Mouse (Mus musculus) midbrain, embryonic 16.5 days (tissue): ENCODE data around the gene Unc119b. TPM values are rescaled to one million over a fixed set of nuclear protein-coding genes. Genes with fewer than 3 reads are reported as not detected.

Experiments used
- ATAC-seq: fragments of 200-750 bp; cut with Nextera tagmentation; 2 replicates; pipeline ENCODE4 v1.8.0; 2017; ENCODE audit warnings: moderate TSS enrichment
- H3K27ac ChIP-seq: fragments of 300-500 bp; sonication (generic); 2 replicates; pipeline ENCODE4 v1.5.1; 2014; ENCODE audit warnings: mild to moderate bottlenecking, low read length, mixed read lengths
- H3K27me3 ChIP-seq: fragments of 300-500 bp; sonication (generic); 2 replicates; pipeline ENCODE4 v1.6.1; 2014; ENCODE audit warnings: low read depth, low read length, mixed read lengths; ENCODE audit not compliant: control insufficient read depth, insufficient read depth
- H3K36me3 ChIP-seq: fragments of 300-500 bp; sonication (generic); 2 replicates; pipeline ENCODE4 v1.6.1; 2014; ENCODE audit warnings: mild to moderate bottlenecking, low read length, moderate library complexity, mixed read lengths; ENCODE audit not compliant: control insufficient read depth, insufficient read depth
- H3K4me1 ChIP-seq: fragments of 300-500 bp; sonication (generic); 2 replicates; pipeline ENCODE4 v1.6.1; 2014; ENCODE audit warnings: mild to moderate bottlenecking, low read length, mixed read lengths; ENCODE audit not compliant: control insufficient read depth, insufficient read depth
- H3K4me2 ChIP-seq: fragments of 300-500 bp; sonication (generic); 2 replicates; pipeline ENCODE4 v1.6.1; 2014; ENCODE audit warnings: mild to moderate bottlenecking, low read length, mixed read lengths
- H3K4me3 ChIP-seq: fragments of 300-500 bp; sonication (generic); 2 replicates; pipeline ENCODE4 v1.5.1; 2014; ENCODE audit warnings: low read depth, mild to moderate bottlenecking, low read length, moderate library complexity, mixed read lengths
- H3K9ac ChIP-seq: fragments of 300-500 bp; sonication (generic); 2 replicates; pipeline ENCODE4 v1.6.1; 2014; ENCODE audit warnings: low read depth, low read length, mixed read lengths
- H3K9me3 ChIP-seq: fragments of 300-500 bp; sonication (generic); replicated peaks from 2 replicates; pipeline ENCODE4 v1.6.1; 2014; ENCODE audit warnings: mild to moderate bottlenecking, low read length, mixed read lengths; ENCODE audit not compliant: control insufficient read depth, poor library complexity, severe bottlenecking
- WGBS: fragments of 180-500 bp; shearing (Covaris S2); extraction: QIAGEN DNeasy Blood & Tissue Kit; methylation state at CpG from one replicate; pipeline ENCODE4 v1.1.7; 2014; 5-methylcytosine and 5-hydroxymethylcytosine counted together
- polyA plus RNA-seq: library from polyadenylated mRNA; unstranded; fragments of >200 nt; fragmentation: Nextera tagmentation; extraction: Ambion mirVana; gene quantifications from 2 replicates; pipeline ENCODE4 v1.2.1, GENCODE M21; 2015

Unc119b gene
- polyA plus RNA-seq, 1 experiment from 2014 or later = 27.7 TPM

- Histone ChIP-seq H3K9me3 (no peaks in the 10 kb centered on the region), H3K36me3 (no peaks in the 10 kb centered on the region), H3K27ac (no peak overlapping the region), H3K27me3 (no peaks in the 10 kb centered on the region), H3K9ac (no peak overlapping the region), H3K4me2 (no peak overlapping the region), H3K4me1 (peaks cover 9% of the 10 kb centered on the region), H3K4me3 (no peak overlapping the region)
- WGBS = 61% methylated on average over 13 of the region's 13 CpGs
- ATAC-seq = no peak
Observed at GRCm38 (mm10) chr5:115161064-115161939, 26.5 kb upstream of the Unc119b start.

- Histone ChIP-seq H3K9ac (no peak overlapping the region), H3K4me3 (no peak overlapping the region), H3K27me3 (no peaks in the 10 kb centered on the region), H3K4me1 (peaks cover 16% of the 10 kb centered on the region), H3K27ac (no peak overlapping the region), H3K9me3 (no peaks in the 10 kb centered on the region), H3K4me2 (no peak overlapping the region), H3K36me3 (no peaks in the 10 kb centered on the region)
- ATAC-seq = no peak
- 85% methylated on average over 6 of the region's 6 CpGs for WGBS
Observed at GRCm38 (mm10) chr5:115160655-115161054, 25.9 kb upstream of the Unc119b start.

DNA sequence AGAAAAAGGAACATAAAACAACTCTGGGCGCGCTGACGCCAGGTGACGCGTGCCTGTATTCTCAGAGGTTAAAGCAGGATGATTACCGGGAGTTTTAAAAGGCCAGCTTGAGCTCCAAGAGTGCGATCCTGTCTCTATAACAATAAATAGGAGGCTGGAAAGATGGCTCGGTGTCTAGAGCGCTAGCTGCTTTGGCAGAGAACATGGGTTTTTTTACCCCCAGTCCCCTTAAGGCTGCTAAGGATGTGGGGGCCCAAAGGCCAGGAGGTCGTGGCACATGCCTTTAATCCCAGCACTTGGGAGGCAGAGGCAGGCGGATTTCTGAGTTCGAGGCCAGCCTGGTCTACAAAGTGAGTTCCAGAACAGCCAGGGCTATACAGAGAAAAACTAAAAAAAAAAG is 24.4 kb upstream of the Unc119b start:
- peaks cover 29% of the 10 kb centered on the region for H3K4me1 ChIP-seq
- H3K9ac ChIP-seq = peak overlapping the region; percentile 97
- H3K4me2 ChIP-seq = peak overlapping the region; percentile 71
- no peak for ATAC-seq
- 28% methylated on average over 12 of the region's 12 CpGs for WGBS
- H3K4me3 ChIP-seq = peak overlapping the region; percentile 94
- H3K27ac ChIP-seq = peak overlapping the region; percentile 100
- H3K36me3 ChIP-seq = no peaks in the 10 kb centered on the region
- H3K27me3 ChIP-seq = no peaks in the 10 kb centered on the region
- no peaks in the 10 kb centered on the region for H3K9me3 ChIP-seq

GRCm38 (mm10) chr5:115158040-115158983 is 23.5 kb upstream of the Unc119b start, which contains the start of gene Mlec:
Gene Mlec, minus strand, starts transcription at chr5:115158179.
- peak; percentile 98 for ATAC-seq
- no peaks in the 10 kb centered on the region for H3K36me3 ChIP-seq
- H3K27me3 ChIP-seq = no peaks in the 10 kb centered on the region
- peak within 1 kb of the TSS; percentile 97 for H3K9ac ChIP-seq
- H3K4me2 ChIP-seq = peak within 1 kb of the TSS; percentile 95
- peak within 1 kb of the TSS; percentile 100 for H3K27ac ChIP-seq
- no peaks in the 10 kb centered on the region for H3K9me3 ChIP-seq
- peak within 1 kb of the TSS; percentile 94 for H3K4me3 ChIP-seq
- peaks cover 29% of the 10 kb centered on the region for H3K4me1 ChIP-seq
- 0% methylated on average over 66 of the region's 78 CpGs for WGBS

GRCm38 (mm10) chr5:115156933-115157589 is 22.3 kb upstream of the Unc119b start:
- no peak for ATAC-seq
- Histone ChIP-seq H3K27ac (no peak overlapping the region), H3K4me3 (peak overlapping the region; percentile 94), H3K27me3 (no peaks in the 10 kb centered on the region), H3K36me3 (no peaks in the 10 kb centered on the region), H3K9me3 (no peaks in the 10 kb centered on the region), H3K9ac (peak overlapping the region; percentile 97), H3K4me1 (peaks cover 29% of the 10 kb centered on the region), H3K4me2 (peak overlapping the region; percentile 95)
- under 1% methylated on average over 26 of the region's 26 CpGs for WGBS

DNA sequence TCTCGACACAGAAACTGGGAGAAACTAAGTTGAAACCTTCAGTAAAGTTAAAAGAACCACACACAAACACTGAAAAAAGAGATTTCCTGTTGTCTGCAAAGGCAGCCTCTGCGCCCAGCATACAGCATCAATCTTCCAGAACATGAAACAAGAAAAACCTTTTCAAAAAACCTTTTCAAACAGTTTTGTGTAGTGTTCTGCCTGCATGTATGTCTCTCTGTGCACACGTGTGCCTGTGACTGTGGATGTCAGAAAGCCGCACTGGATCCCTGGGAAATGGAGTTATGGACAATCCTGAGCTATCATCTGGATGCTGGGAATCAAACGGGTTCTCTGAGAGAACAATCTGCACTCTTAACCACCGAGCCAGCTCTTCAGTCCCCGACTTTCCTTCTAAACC is 21.6 kb upstream of the Unc119b start:
- Histone ChIP-seq H3K4me2 (peak overlapping the region; percentile 95), H3K27ac (no peak overlapping the region), H3K36me3 (no peaks in the 10 kb centered on the region), H3K4me1 (peaks cover 29% of the 10 kb centered on the region), H3K27me3 (no peaks in the 10 kb centered on the region), H3K4me3 (no peak overlapping the region), H3K9me3 (no peaks in the 10 kb centered on the region), H3K9ac (0 out of 2 replicates have a peak overlapping the region, but pooled peaks have one; percentile 97)
- ATAC-seq = no peak
- 60% methylated on average over 7 of the region's 7 CpGs for WGBS

GRCm38 (mm10) chr5:115155831-115156230 is 21.1 kb upstream of the Unc119b start:
- Histone ChIP-seq H3K9me3 (no peaks in the 10 kb centered on the region), H3K27me3 (no peaks in the 10 kb centered on the region), H3K36me3 (peaks cover under 1% of the 10 kb centered on the region; the same call in 1 of the 2 replicates), H3K4me2 (peak overlapping the region; percentile 95), H3K4me3 (no peak overlapping the region), H3K4me1 (peaks cover 29% of the 10 kb centered on the region), H3K9ac (no peak overlapping the region), H3K27ac (no peak overlapping the region)
- 45% methylated on average over 5 of the region's 5 CpGs for WGBS
- ATAC-seq = no peak

DNA sequence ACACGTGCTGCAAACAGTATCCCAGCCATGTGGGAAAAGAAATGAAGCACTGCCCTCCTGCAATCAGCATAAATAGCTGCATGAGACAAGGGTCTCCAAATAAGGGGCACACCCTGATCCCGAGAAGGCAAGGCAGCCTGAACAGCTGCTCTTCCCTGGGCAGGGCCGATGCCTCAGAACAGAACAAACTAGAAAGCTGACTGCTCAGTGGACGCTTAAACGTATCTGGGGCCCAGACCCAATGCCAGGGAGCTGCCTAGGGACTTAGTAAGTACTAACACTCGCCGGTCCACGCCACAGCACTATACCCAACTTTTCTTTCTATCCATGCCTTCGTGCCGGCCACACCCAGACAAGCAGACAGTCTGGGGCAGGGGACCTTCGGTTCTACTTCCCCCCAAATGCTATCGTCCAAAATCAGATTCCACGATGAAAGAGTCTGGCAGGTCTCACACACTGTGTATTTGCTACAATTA is 20.4 kb upstream of the Unc119b start:
- Histone ChIP-seq H3K36me3 (peaks cover 7% of the 10 kb centered on the region), H3K4me3 (no peak overlapping the region), H3K4me2 (peak overlapping the region; percentile 95), H3K9ac (peak overlapping the region; percentile 44), H3K4me1 (peaks cover 29% of the 10 kb centered on the region), H3K27me3 (no peaks in the 10 kb centered on the region), H3K27ac (no peak overlapping the region), H3K9me3 (no peaks in the 10 kb centered on the region)
- WGBS = 75% methylated on average over 13 of the region's 13 CpGs
- ATAC-seq = no peak
